Mouse (Mus musculus) midbrain, embryonic 10.5 days (tissue): ENCODE measurements around the gene Cyp4f17. TPM values are rescaled to one million over a fixed set of nuclear protein-coding genes. Genes with fewer than 3 reads are reported as not detected.

ENCODE experiments used
- DNase-seq: peaks from one replicate; pipeline ENCODE4 v3.0.0-alpha.2; 2017; ENCODE audit warnings: low spot score
- H3K27ac ChIP-seq: fragments of 300-500 bp; sonication (generic); replicated peaks from 2 replicates; pipeline ENCODE4 v1.5.1; 2016; ENCODE audit warnings: mild to moderate bottlenecking
- H3K27me3 ChIP-seq: fragments of 300-500 bp; sonication (generic); 2 replicates; pipeline ENCODE4 v1.6.1; 2016; ENCODE audit warnings: low read depth, mild to moderate bottlenecking; ENCODE audit not compliant: poor library complexity, severe bottlenecking
- H3K36me3 ChIP-seq: fragments of 300-500 bp; sonication (generic); 2 replicates; pipeline ENCODE4 v1.6.1; 2016; ENCODE audit warnings: mild to moderate bottlenecking, moderate library complexity
- H3K4me1 ChIP-seq: fragments of 300-500 bp; sonication (generic); 2 replicates; pipeline ENCODE4 v1.6.1; 2016
- H3K4me3 ChIP-seq: fragments of 300-500 bp; sonication (generic); 2 replicates; pipeline ENCODE4 v1.5.1; 2016; ENCODE audit warnings: mild to moderate bottlenecking, moderate library complexity
- H3K9me3 ChIP-seq: fragments of 300-500 bp; sonication (generic); replicated peaks from 2 replicates; pipeline ENCODE4 v1.6.1; 2016; ENCODE audit warnings: mild to moderate bottlenecking
- WGBS: fragments of 180-500 bp; shearing (Covaris S2); methylation state at CpG from one replicate; pipeline ENCODE4 v1.1.7; 2016; 5-methylcytosine and 5-hydroxymethylcytosine counted together
- polyA plus RNA-seq: library from polyadenylated mRNA; unstranded; fragments of >200 nt; fragmentation: Nextera tagmentation; extraction: Ambion mirVana; gene quantifications from 2 replicates; pipeline ENCODE4 v1.2.1, GENCODE M21; 2016

Gene Cyp4f17
- 6.4 and 8.7 TPM in 2 replicates for polyA plus RNA-seq

GRCm38 (mm10) chr17:32505851-32506728 lies at the start of gene Cyp4f17:
TSS of gene Cyp4f17 (plus strand) at chr17:32506050.
- 2% methylated on average over 30 of the region's 30 CpGs for WGBS
- Histone ChIP-seq H3K9me3 (no peaks in the 10 kb centered on the region), H3K4me3 (peak within 1 kb of the TSS; percentile 60), H3K4me1 (peaks cover 23% of the 10 kb centered on the region), H3K36me3 (0 out of 2 replicates have a peak, but pooled peaks cover 7% of the 10 kb centered on the region), H3K27ac (peak within 1 kb of the TSS; percentile 88), H3K27me3 (no peaks in the 10 kb centered on the region)
- DNase-seq: peak; percentile 89

- no peaks in the 10 kb centered on the region for H3K9me3 ChIP-seq
- 57% methylated on average over 7 of the region's 7 CpGs for WGBS
Measured at GRCm38 (mm10) chr17:32468494-32468893, 37.4 kb upstream of the Cyp4f17 start.

GRCm38 (mm10) chr17:32470795-32471194 lies 35.1 kb upstream of the Cyp4f17 start:
- Histone ChIP-seq H3K27me3 (no peaks in the 10 kb centered on the region), H3K9me3 (no peaks in the 10 kb centered on the region), H3K4me1 (no peaks in the 10 kb centered on the region), H3K27ac (no peak overlapping the region), H3K4me3 (no peak overlapping the region), H3K36me3 (no peaks in the 10 kb centered on the region)
- no peak for DNase-seq
- 86% methylated on average over 4 of the region's 4 CpGs for WGBS

More at GRCm38 (mm10) chr17:32468494-32468893, 37.4 kb upstream of the Cyp4f17 start:
- Histone ChIP-seq H3K4me3 (no peak overlapping the region), H3K27me3 (no peaks in the 10 kb centered on the region), H3K36me3 (no peaks in the 10 kb centered on the region), H3K27ac (no peak overlapping the region), H3K4me1 (no peaks in the 10 kb centered on the region)
- DNase-seq: no peak

- 69% methylated on average over 7 of the region's 7 CpGs for WGBS
- H3K27ac ChIP-seq: no peak overlapping the region
Measured at GRCm38 (mm10) chr17:32472176-32472575, 33.7 kb upstream of the Cyp4f17 start.

GRCm38 (mm10) chr17:32474954-32475560 lies 30.8 kb upstream of the Cyp4f17 start:
- H3K4me3 ChIP-seq: no peak overlapping the region
- H3K27me3 ChIP-seq: peaks cover 5% of the 10 kb centered on the region; the same call in 1 of the 2 replicates
- H3K36me3 ChIP-seq: no peaks in the 10 kb centered on the region
- 0 out of 2 replicates have a peak, but pooled peaks cover 4% of the 10 kb centered on the region for H3K4me1 ChIP-seq
- H3K27ac ChIP-seq: no peak overlapping the region
- H3K9me3 ChIP-seq: no peaks in the 10 kb centered on the region
- WGBS: 87% methylated on average over 5 of the region's 5 CpGs
- DNase-seq: no peak

More at GRCm38 (mm10) chr17:32472176-32472575, 33.7 kb upstream of the Cyp4f17 start:
- Histone ChIP-seq H3K4me3 (no peak overlapping the region), H3K36me3 (no peaks in the 10 kb centered on the region), H3K27me3 (no peaks in the 10 kb centered on the region), H3K9me3 (no peaks in the 10 kb centered on the region), H3K4me1 (0 out of 2 replicates have a peak, but pooled peaks cover 4% of the 10 kb centered on the region)
- DNase-seq: no peak

GRCm38 (mm10) chr17:32477204-32477603 lies 28.6 kb upstream of the Cyp4f17 start:
- Histone ChIP-seq H3K4me1 (0 out of 2 replicates have a peak, but pooled peaks cover 4% of the 10 kb centered on the region), H3K9me3 (no peaks in the 10 kb centered on the region), H3K27me3 (peaks cover 24% of the 10 kb centered on the region), H3K4me3 (no peak overlapping the region), H3K36me3 (no peaks in the 10 kb centered on the region), H3K27ac (no peak overlapping the region)
- WGBS: 100% methylated on average over 1 of the region's 1 CpGs
- no peak for DNase-seq

GRCm38 (mm10) chr17:32478727-32479126 lies 27.1 kb upstream of the Cyp4f17 start:
- no peak for DNase-seq
- Histone ChIP-seq H3K36me3 (no peaks in the 10 kb centered on the region), H3K4me1 (peaks cover 8% of the 10 kb centered on the region; the same call in 1 of the 2 replicates), H3K27ac (no peak overlapping the region), H3K9me3 (no peaks in the 10 kb centered on the region), H3K27me3 (peaks cover 39% of the 10 kb centered on the region), H3K4me3 (no peak overlapping the region)
- WGBS: 87% methylated on average over 2 of the region's 2 CpGs

GRCm38 (mm10) chr17:32479554-32480506 lies 26.0 kb upstream of the Cyp4f17 start:
- peak; percentile 23 for DNase-seq

GRCm38 (mm10) chr17:32481766-32482165 lies 24.1 kb upstream of the Cyp4f17 start:
- Histone ChIP-seq H3K9me3 (no peaks in the 10 kb centered on the region), H3K27ac (no peak overlapping the region), H3K4me1 (peaks cover 5% of the 10 kb centered on the region; the same call in 1 of the 2 replicates), H3K36me3 (no peaks in the 10 kb centered on the region), H3K4me3 (no peak overlapping the region), H3K27me3 (peaks cover 42% of the 10 kb centered on the region)
- DNase-seq: no peak
- WGBS: 84% methylated on average over 14 of the region's 14 CpGs

More at GRCm38 (mm10) chr17:32479554-32480506, 26.0 kb upstream of the Cyp4f17 start:
- Histone ChIP-seq H3K4me3 (no peak overlapping the region), H3K27ac (no peak overlapping the region), H3K4me1 (peaks cover 8% of the 10 kb centered on the region; the same call in 1 of the 2 replicates), H3K27me3 (peaks cover 42% of the 10 kb centered on the region), H3K36me3 (no peaks in the 10 kb centered on the region), H3K9me3 (no peaks in the 10 kb centered on the region)
- 26% methylated on average over 8 of the region's 8 CpGs for WGBS

- Histone ChIP-seq H3K27ac (no peak overlapping the region), H3K36me3 (no peaks in the 10 kb centered on the region), H3K4me1 (peaks cover 5% of the 10 kb centered on the region; the same call in 1 of the 2 replicates), H3K9me3 (no peaks in the 10 kb centered on the region), H3K4me3 (peak overlapping the region; percentile 38), H3K27me3 (peaks cover 42% of the 10 kb centered on the region)
- DNase-seq: peak; percentile 60
- WGBS: 27% methylated on average over 18 of the region's 18 CpGs
Measured at GRCm38 (mm10) chr17:32483200-32483599, 22.6 kb upstream of the Cyp4f17 start.

- 7% methylated on average over 30 of the region's 30 CpGs for WGBS
- Histone ChIP-seq H3K4me3 (peak overlapping the region; percentile 53), H3K36me3 (no peaks in the 10 kb centered on the region), H3K27me3 (peaks cover 35% of the 10 kb centered on the region), H3K9me3 (peaks cover 10% of the 10 kb centered on the region; the same call in 1 of the 2 replicates), H3K4me1 (0 out of 2 replicates have a peak, but pooled peaks cover 6% of the 10 kb centered on the region), H3K27ac (peak overlapping the region; percentile 55; the same call in 1 of the 2 replicates)
- peak; percentile 57 for DNase-seq
Measured at GRCm38 (mm10) chr17:32492349-32492980, 13.4 kb upstream of the Cyp4f17 start.
